Mouse (Mus musculus): ENCODE measurements at regions not wholly inside any gene's neighbourhood (a gene's known extent, or its start where the extent isn't known, plus 50 kb on each side); places are given as distances from the start of the nearest gene placed in this dataset.

DNA sequence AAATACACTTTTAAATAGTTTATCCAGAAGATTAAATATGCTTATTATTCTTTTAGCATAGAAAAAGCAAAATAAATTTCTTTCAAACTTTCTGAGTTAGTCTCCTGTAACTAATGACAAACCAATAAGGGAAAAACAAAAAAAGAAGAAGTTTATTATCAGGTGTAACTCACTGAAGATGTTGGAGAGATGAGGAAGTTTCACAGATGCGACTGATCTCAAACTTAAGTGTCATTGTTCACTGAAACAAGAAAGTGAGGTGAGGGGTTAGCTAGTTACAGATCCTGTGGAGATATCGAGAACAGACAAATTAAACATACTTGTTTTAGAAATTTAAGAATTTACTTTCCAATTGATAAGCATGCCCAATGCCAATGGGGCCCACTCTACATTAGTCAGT, 199.2 kb downstream of the Wdr20rt start:
- no peak for DNase-seq

DNA sequence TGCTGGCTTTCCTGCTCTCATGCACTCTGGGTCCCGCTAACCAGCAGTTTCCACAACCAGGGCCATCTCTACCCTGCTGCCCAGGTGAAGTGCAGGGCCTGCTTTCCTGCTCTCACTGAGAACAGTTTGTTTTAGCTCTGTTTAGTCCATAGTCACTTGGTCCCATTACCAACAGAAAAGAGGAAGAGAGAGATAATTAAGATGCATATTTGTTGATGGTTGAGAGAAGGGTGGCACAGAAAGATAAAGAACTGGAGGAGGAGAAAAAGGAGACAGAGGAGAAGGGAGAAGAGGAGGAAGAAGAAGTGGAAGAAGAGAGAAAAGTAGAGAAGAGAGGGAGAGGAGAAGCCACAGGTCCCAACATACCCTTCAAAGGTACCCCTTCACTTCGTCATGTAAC, 200.1 kb downstream of the Wdr20rt start:
- DNase-seq, result no peak

DNA sequence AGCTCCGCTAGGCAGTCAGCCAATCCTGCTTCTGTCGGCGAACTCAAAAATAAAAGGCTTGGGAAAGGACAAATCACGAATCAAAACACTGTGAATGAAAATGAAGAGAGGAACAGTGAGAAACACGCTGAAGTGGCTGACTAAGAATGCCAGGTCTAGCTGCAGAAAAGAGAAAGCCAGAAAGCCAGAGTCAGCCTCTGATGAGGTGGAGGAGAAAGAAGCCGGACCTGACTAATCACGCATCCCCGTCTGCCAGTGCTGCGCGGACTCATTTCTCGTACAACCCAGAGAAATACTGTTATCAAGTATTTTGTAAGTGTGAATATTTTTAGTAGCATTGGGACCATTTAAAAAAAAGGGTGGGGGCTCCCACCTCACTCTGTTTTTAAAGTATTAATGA, 201.6 kb downstream of the Wdr20rt start:
- no peak for DNase-seq

DNA sequence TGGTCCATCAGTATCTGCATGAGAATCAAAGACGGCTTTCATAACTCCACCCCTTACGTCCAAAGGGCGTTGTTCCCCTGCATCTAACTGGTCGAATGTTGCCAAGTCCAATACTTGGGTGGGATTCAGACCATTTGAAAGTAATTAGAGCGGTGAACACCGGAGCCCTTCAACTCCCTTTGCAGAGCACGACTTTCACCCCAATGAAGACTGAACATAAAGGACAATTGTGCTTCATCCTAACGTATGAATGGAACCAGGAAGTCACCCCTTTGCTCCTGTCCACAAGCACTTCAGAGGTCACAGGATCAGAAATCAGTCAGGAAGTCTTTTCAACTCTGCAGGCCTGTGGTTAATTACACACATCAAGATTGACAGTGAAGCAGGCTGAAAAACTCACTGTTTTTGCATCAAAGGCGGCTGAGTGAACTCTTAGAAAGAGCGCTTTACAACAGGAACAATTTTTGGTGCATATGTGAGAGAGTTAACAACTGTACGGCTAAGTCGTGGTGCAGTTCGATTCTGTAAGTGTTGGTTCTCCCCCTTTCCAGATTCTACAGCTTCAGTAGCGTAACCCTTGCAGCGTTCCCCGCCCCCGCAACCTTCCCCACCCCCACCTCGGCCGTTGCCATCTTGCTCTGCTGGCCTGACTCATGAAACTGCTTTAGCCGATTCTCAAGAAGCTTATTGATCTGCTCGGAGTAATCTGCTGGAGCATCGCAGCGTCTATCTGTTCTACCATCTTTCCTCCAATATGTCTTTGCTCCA, 203.1 kb downstream of the Wdr20rt start:
- no peak for DNase-seq

DNA sequence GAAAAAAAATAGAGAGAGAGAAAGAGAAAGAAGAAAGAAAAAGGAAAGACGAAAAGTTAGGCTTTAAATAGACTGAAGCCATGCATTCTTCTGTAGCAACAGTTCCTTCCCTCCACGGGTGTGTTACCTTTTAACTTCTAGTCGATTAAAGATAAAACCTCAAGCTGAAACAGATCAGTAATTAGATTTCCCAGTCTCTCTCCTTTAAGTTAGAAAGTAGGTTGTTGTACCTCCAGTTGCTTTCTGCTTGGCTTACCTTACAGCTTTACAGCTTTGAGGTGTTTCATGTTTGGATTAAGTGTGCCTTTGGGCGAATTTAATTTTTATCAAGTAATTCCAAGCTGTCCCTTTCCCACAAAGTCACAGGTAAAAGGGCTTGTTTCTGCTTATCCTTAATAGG, 225.5 kb downstream of the Wdr20rt start:
- no peak for DNase-seq

DNA sequence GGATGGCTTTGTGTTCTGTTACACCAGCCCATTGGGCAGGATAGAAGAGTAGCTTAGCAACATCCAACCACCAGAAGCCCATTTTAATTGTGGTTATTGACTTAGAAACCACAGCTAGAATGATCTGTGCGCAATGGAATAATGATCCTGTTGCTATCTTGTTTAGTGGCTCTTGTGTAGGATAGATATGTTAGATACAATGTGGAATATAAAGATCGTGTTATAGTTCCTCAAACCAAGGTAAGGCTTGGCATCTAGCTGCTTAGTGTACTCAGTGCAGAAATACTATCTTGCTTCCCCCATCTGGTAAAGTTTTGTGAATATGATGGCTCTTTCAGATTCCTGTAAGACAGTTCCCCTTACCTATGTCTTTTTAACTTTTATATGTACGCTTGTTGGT, 230.4 kb downstream of the Wdr20rt start:
- DNase-seq, result no peak

DNA sequence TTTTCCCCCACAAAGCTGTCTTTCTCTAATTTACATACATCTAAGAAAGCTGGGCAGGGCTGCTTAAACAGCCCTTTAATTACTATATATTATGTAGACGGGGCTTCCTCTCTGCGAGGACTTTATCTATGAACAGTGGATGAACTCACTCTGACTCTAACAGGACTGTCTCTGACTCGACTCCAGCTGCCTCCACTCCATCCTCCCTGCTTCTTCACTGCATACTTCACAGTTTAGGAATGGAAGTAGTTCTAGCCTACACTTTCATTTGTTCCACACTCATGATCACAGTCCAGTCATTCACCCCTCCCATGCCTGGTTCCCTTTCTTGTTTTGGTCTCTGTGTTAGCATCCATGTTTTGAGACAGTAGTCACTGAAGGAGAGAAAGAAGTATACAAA, 231.6 kb downstream of the Wdr20rt start:
- DNase-seq, result no peak

DNA sequence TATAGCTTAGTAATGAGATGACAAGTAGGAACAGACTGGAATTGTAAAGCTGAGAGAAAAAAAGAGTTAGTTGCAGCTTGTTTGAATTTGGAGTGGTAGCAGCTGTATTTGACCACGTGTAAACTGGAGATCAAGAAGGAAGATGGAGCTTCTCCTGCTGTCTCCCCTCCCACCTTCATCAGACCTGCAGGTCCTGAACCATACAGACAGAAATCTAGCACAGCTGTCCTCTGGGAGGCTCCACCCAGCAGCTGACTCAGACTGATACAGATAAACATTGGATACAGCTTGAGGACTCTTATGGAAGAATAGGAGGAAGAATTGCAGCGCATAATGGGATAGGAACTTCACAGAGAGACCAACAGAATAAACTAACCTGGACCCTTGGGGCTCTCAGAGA, 238.9 kb downstream of the Wdr20rt start:
- DNase-seq, result no peak

DNA sequence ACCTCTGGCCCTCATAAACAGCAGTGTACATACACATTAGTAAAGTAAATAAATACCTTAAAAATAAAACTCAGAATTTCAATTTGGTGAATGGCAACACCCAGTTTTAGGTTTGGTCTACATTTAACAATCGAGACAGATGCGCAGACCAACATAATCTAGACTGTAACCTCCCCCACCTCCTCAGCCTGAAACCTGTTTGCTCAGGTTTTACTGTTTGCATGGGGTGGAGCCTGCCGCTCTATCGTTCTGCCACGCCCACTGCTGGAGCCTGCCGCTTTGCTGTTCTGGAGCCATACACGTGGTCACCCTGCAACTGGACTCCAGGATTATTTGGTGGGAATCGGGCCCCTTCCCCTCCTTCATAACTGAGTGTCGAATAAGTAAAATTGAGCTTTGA, 253.4 kb downstream of the Wdr20rt start:
- DNase-seq, result peak in 1 of 2 experiments; percentile 2

DNA sequence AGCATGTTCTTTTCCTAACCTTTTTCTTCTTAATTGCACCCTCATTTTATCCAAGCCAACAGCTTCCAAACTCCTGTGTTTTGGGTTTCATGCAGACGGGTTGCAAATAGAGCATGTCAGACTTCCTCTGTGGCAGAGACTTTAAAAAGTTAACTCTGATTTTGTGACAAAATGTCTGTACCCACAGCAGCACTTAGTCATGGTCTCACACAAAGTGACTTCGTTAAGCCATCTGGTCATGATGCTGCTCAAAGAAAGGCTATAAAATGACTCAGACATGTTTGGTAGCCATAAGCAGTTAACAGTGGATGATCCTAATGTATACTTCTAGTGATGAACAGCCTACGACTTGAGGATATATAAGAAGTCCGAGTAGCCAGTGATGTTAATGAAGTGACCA, 255.5 kb downstream of the Wdr20rt start:
- DNase-seq, result no peak

DNA sequence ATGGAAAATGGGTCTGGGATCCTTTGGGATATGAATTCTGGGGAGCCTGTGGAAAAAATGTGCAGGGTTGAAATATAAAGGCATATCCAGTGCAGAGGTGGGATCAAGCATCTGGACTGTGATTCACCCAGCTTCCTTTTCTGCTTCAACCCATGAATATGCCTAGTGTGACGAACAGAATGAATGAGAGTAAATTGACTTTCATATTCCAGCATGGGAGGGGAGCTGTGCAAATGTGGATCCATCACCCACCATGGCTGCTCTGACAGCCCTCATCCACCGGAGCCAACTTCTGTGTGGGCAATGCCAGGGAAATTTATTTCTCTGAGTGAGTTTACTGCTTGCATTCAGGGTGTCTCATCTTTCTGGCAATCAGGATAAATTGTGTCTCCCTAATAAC, 265.8 kb downstream of the Wdr20rt start:
- no peak for DNase-seq

DNA sequence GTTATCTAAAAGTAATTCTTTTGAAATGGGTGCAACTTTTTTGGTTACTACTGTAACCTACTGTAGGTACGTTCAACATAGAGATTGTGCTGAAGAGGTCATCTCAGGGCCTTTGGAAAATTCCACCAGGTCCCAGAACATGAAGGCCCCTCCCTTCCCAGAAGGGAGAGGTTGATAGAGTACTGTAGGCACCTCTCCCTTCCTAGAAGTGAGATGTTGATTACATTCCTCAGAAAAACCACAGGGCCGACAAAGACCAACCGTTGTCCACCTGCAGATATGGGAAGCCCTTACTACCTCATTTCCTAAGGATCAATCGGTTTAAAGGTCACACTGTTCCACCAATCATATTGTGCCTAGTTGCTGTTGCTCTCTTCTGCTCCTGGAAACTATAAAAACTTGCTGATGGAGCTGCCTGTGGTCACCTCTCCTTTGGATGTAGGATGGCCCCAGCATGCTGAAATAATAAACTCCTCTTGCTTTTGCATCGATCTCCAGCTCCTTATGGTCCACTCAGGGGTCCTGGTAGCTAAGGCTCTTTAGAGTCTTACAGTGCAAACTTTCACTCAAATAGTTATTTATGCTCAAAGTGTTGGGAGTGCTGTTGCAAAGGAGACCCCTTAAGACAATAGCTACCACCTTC, 269.2 kb downstream of the Wdr20rt start:
- no peak for DNase-seq

DNA sequence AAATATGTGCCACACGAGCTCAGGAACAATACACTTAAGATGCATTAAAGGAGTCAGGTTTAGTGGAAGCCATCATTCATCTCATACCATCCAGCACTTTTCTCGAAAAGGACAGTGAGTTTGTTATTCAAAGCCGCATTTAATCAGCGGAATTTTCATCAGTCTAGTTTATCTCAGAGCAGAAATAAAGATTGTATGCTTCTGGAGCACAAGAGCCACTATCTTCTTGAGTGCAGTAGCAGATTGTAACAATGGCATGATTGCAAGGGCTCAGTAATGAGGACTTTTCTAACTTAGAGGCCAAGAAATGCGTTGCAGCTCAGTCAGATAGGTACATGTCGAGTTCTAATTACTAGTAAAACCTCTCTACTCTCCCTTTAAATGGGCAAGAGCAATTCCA, 271.3 kb downstream of the Wdr20rt start:
- no peak for DNase-seq

DNA sequence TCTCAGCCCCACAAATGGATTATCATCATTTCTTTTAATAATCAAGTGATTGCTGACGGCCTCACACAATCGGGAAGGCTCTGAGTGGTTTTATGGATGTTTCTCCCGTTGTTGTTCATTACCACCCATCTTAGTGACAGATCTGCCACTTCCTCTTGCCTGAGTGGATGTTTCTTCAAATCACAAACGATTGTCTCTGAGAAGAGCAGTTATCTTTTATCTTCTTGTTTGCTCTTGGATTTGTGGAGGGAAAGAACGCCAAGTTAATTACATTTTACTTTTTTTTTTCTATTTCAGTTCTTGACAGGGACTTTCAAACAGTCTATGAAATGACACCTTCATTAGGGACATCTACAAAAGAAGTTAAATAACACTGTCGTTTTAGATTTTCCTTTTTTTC, 272.3 kb downstream of the Wdr20rt start:
- no peak for DNase-seq

DNA sequence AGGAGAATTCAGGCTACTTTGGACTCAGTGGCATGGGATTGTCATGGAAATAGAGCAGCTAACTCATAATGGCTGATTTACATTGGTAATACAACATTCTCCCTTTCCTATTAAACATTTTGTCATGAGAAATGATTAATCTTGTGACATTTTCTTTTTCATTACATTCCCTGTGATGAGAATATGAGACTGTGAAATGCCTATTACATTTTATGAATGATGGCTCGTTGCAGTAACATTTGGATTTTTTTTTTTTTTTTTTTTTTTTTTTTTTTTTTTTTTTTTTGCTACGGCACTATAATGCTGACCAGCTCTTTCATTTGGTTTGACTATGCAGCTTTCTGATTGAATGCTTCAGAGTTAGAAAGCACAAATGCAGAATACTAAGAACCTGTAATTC, 276.1 kb downstream of the Wdr20rt start:
- no peak for DNase-seq

DNA sequence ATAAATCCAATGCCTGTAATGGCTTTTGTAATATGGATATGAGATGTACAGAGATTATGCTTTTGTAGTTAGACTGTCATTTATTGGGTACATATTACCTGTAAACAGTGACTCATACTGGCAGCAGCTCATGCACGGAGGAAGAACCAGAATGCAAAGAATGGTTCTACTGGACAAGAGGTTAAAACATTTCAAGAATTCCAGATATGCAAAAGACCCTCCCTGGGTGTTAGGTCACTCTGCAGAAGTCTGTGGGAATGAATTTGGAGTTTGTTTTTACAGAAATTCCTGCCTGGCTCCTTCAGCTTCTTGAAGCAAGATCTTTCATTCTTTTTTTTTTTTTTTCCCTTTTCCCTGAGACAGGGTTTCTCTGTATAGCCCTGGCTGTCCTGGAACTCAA, 276.7 kb downstream of the Wdr20rt start:
- no peak for DNase-seq

DNA sequence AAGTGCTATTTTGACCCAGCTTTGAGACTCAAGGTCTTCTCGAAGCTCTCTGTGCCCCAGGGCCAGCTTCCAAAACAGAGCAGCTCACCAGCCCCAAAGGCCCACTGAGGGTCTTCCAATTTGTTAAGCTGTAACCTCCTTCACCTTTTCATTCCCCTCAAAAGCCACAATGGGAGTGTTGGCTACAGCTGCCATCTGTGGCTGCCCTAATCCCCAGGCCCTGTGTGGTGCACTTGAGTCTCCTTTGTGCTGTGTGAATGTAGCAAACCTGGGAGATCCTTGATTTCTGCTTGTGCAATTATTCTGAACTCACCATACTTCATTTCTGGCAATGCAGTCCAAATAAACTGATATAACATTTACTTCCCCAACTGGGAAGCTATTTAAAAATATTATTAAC, 287.8 kb downstream of the Wdr20rt start:
- DNase-seq, result no peak

DNA sequence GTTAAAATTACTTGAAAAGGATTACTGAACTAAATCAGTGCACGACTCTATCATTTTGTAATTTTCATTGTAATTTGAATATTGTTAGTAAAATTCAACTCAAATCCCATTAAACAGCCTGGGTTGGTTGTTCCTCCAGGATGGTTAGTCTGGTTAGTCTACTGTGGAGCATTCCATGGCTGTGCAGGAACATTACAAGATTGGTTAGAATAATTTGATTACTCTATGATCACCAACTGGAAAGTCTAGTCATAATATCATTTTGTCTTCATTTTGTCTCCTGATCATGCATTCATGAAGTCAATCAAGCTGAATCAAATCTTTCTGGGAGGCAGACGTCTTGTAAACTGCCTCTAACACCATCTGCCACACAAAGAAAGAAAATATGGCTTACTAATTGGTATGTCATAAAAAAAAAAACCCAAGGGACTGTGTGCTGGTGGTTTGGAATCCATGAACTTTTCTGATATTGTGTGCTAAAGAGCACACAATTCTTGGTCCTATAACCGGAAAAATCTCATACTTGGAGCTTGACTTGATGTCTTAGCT, 308.9 kb downstream of the Wdr20rt start:
- DNase-seq, result no peak

DNA sequence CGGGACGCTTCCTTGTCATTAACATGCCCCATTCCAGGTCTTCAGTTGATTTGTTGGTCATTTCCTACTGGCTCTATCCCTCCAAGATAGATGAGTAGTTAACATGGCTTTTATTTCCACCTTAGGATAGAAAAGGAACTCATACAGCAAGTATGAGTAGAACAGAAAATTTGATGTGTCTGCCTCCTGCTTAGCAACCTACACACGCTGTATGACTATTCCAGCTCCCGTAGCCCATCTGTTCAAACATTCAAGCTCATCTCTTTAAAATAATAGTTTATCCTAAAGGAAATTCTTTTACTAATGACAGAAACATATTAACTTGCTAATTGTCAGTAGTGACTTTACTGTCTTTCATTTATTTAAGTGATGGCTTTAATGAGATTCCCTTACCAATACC, 323.0 kb downstream of the Wdr20rt start:
- DNase-seq, result no peak

DNA sequence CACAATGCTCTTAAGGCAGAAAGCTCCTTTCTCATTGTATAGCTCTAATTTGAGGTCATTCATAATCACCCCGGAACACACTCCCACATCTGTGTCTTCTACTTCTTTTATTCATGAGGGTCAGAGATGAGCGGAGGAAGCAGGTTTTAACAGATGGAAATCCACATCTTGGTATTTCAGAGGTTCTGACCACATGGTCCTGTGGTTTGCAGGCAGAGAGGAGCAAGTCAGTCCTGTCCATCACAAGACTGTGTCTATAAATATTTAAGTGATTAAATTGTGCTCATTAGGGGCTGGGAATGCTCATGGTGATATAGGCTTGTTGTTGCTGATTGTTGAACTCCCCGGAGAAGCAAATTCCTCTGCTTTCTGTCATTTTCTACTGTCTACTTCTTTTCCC, 326.9 kb downstream of the Wdr20rt start:
- no peak for DNase-seq

DNA sequence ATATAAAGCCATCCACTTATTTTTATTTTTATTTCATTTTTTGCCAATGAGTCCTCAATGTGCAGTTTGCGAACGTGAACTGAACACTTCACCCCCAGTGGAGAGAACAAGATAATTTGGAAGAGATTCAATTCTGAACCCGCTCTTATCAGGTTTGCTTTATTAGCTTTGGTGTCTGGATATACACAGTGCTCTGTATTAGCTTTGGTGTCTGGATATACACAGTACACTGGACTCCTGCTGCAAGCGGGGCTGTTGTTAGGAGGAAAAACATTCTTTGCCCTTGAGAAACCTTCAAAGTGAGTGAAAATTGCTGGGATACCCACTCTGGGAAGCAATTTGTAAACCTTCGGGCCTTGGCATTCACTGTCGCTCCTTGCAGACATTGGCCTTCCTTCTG, 333.7 kb downstream of the Wdr20rt start:
- DNase-seq, result no peak

DNA sequence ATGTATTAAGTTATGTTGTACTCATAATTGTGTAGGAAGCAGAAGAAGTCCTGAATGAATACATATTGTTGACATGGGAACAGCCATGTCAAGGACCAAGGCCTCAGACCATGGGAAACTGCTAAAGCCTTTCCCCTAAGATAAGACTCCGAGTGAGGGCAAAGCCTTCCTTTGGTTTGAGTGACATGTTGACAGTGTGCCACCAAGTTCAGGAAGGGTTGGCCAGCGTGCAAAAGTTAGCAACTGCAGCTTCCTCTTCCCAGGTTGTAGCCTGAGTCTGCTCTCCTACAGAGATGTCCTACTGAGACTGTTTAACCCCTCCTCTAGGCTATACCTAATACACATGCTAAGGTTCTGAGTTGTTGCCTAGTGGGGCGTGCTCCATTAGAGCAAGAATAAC, 334.5 kb downstream of the Wdr20rt start:
- DNase-seq, result no peak

DNA sequence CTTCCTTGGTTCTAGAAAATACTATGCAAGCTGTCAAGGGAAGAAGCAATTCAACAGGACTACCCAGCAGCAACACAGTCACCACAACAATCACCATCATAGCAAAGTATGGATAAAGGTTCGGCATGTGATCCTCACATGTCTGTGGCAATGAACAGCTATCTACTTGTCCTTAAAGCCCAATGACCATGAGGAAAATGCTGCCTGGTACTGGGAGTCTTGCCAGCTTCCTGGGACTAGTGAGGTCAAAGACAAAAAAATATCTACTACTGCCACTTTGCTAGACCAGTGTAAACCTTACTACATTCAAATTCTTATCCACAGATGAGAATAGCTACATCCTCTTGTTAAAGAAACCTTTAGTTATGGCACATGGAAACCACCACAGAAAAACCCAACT, 346.3 kb downstream of the Wdr20rt start:
- no peak for DNase-seq

DNA sequence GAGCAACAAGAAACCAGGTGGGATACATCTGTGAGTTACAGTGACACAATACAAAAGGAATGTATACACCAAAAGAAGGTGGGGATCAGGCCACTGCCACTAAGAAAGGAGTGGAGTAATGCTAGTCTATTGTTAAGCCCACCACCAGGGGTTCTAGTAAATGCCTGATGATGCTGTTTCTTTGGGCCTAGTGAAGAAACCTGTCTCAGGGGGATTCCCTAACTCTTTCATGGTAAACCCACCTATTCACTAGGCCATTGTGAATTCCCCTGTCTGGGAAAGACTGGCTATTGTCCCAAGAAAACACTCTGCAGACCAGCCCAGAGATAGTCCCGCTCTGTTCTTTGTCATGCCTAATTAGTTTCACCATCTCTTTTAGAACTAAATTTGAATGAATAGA, 368.2 kb downstream of the Wdr20rt start:
- DNase-seq, result no peak

DNA sequence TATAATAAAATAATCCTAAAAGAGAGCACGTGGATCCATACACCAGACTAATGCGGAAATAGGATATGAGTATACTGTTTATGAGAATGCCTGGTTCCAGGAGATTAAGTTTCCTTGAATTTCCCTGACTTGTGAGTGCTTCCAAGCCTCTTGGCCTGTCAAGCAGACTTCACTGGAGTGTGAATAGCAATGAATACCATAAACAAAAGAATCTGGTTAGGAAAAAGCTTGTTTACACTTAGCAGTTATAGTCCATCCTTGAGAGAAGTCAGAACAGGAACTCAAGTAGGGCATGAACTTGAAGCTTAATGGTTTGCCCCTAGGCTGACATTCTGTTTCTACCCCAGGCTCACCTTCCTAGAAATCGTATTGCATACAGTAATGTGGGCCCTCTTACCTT, 368.8 kb downstream of the Wdr20rt start:
- DNase-seq, result no peak
